Mouse (Mus musculus): ENCODE data around the gene Casp8ap2. TPM values are rescaled to one million over a fixed set of nuclear protein-coding genes. Genes with fewer than 3 reads are reported as not detected.

The Casp8ap2 gene
- 33.2 and 43.4 TPM in 2 replicates for polyA plus RNA-seq (2015; fragmentation: Nextera tagmentation; extraction: Ambion mirVana)

- Histone ChIP-seq H3K27ac (ENCODE audit: low read length) (peak within 1 kb of the TSS; percentile 88), H3K4me2 (ENCODE audit: low read length) (peak within 1 kb of the TSS; percentile 93), H3K27me3 (ENCODE audit: control insufficient read depth, insufficient read depth, low read depth, low read length) (no peaks in the 10 kb centered on the region), H3K9me3 (replicated peaks; ENCODE audit: control insufficient read depth, low read length, poor library complexity, severe bottlenecking) (no peaks in the 10 kb centered on the region), H3K4me1 (ENCODE audit: control insufficient read depth, insufficient read depth, low read length) (peaks cover 11% of the 10 kb centered on the region), H3K9ac (ENCODE audit: low read depth, low read length) (peak within 1 kb of the TSS; percentile 88), H3K36me3 (ENCODE audit: control insufficient read depth, insufficient read depth, low read length) (no peaks in the 10 kb centered on the region; the same call in 1 of the 2 replicates), H3K4me3 (ENCODE audit: low read depth, low read length) (peak within 1 kb of the TSS; percentile 94)
- peak; percentile 99 for ATAC-seq
- under 1% methylated on average over 65 of the region's 67 CpGs for WGBS
Measured at GRCm38 (mm10) chr4:32615034-32615881, at the start of gene Casp8ap2. TSS of gene Casp8ap2 (plus strand) at chr4:32615451.

- no peaks in the 10 kb centered on the region for H3K9me3 ChIP-seq (replicated peaks; ENCODE audit: control insufficient read depth, low read length, poor library complexity, severe bottlenecking)
- WGBS = 55% methylated on average over 4 of the region's 4 CpGs
- no peak overlapping the region for H3K4me3 ChIP-seq (ENCODE audit: low read depth, low read length)
- H3K4me1 ChIP-seq (ENCODE audit: control insufficient read depth, insufficient read depth, low read length) = peaks cover 31% of the 10 kb centered on the region
- H3K36me3 ChIP-seq (ENCODE audit: control insufficient read depth, insufficient read depth, low read length) = no peaks in the 10 kb centered on the region
- no peak for ATAC-seq
- no peak overlapping the region for H3K4me2 ChIP-seq (ENCODE audit: low read length)
- H3K9ac ChIP-seq (ENCODE audit: low read depth, low read length) = no peak overlapping the region
- no peaks in the 10 kb centered on the region for H3K27me3 ChIP-seq (ENCODE audit: control insufficient read depth, insufficient read depth, low read depth, low read length)
- H3K27ac ChIP-seq (ENCODE audit: low read length) = peak overlapping the region; percentile 36; the same call in 1 of the 2 replicates
Measured at GRCm38 (mm10) chr4:32569054-32569453, 46.2 kb upstream of the Casp8ap2 start.

GRCm38 (mm10) chr4:32569995-32570938 is 45.0 kb upstream of the Casp8ap2 start:
- Histone ChIP-seq H3K4me1 (ENCODE audit: control insufficient read depth, insufficient read depth, low read length) (peaks cover 29% of the 10 kb centered on the region), H3K9me3 (replicated peaks; ENCODE audit: control insufficient read depth, low read length, poor library complexity, severe bottlenecking) (no peaks in the 10 kb centered on the region), H3K27me3 (ENCODE audit: control insufficient read depth, insufficient read depth, low read depth, low read length) (no peaks in the 10 kb centered on the region), H3K9ac (ENCODE audit: low read depth, low read length) (peak overlapping the region; percentile 50), H3K4me2 (ENCODE audit: low read length) (peak overlapping the region; percentile 17; the same call in 1 of the 2 replicates), H3K27ac (ENCODE audit: low read length) (peak overlapping the region; percentile 75), H3K36me3 (ENCODE audit: control insufficient read depth, insufficient read depth, low read length) (peaks cover 2% of the 10 kb centered on the region; the same call in 1 of the 2 replicates), H3K4me3 (ENCODE audit: low read depth, low read length) (no peak overlapping the region)
- peak; percentile 86 for ATAC-seq
- WGBS = 28% methylated on average over 17 of the region's 17 CpGs

GRCm38 (mm10) chr4:32570939-32571317 is 44.3 kb upstream of the Casp8ap2 start:
- peak overlapping the region; percentile 50; the same call in 1 of the 2 replicates for H3K9ac ChIP-seq (ENCODE audit: low read depth, low read length)
- ATAC-seq = no peak

GRCm38 (mm10) chr4:32571441-32571840 is 43.8 kb upstream of the Casp8ap2 start:
- peaks cover 29% of the 10 kb centered on the region for H3K4me1 ChIP-seq (ENCODE audit: control insufficient read depth, insufficient read depth, low read length)

More at GRCm38 (mm10) chr4:32570939-32571317, 44.3 kb upstream of the Casp8ap2 start:
- no peak overlapping the region for H3K4me3 ChIP-seq (ENCODE audit: low read depth, low read length)
- H3K36me3 ChIP-seq (ENCODE audit: control insufficient read depth, insufficient read depth, low read length) = peaks cover 3% of the 10 kb centered on the region; the same call in 1 of the 2 replicates
- H3K4me2 ChIP-seq (ENCODE audit: low read length) = no peak overlapping the region
- H3K27ac ChIP-seq (ENCODE audit: low read length) = peak overlapping the region; percentile 75
- no peaks in the 10 kb centered on the region for H3K9me3 ChIP-seq (replicated peaks; ENCODE audit: control insufficient read depth, low read length, poor library complexity, severe bottlenecking)
- H3K4me1 ChIP-seq (ENCODE audit: control insufficient read depth, insufficient read depth, low read length) = peaks cover 29% of the 10 kb centered on the region
- no peaks in the 10 kb centered on the region for H3K27me3 ChIP-seq (ENCODE audit: control insufficient read depth, insufficient read depth, low read depth, low read length)
- WGBS = 54% methylated on average over 8 of the region's 8 CpGs

GRCm38 (mm10) chr4:32572118-32572517 is 43.1 kb upstream of the Casp8ap2 start:
- no peaks in the 10 kb centered on the region for H3K9me3 ChIP-seq (replicated peaks; ENCODE audit: control insufficient read depth, low read length, poor library complexity, severe bottlenecking)
- H3K27me3 ChIP-seq (ENCODE audit: control insufficient read depth, insufficient read depth, low read depth, low read length) = no peaks in the 10 kb centered on the region
- no peak overlapping the region for H3K9ac ChIP-seq (ENCODE audit: low read depth, low read length)
- H3K4me3 ChIP-seq (ENCODE audit: low read depth, low read length) = no peak overlapping the region
- peaks cover 29% of the 10 kb centered on the region for H3K4me1 ChIP-seq (ENCODE audit: control insufficient read depth, insufficient read depth, low read length)
- no peak overlapping the region for H3K27ac ChIP-seq (ENCODE audit: low read length)
- H3K36me3 ChIP-seq (ENCODE audit: control insufficient read depth, insufficient read depth, low read length) = peaks cover 3% of the 10 kb centered on the region; the same call in 1 of the 2 replicates
- no peak overlapping the region for H3K4me2 ChIP-seq (ENCODE audit: low read length)
- peak; percentile 49 for ATAC-seq
- 52% methylated on average over 1 of the region's 1 CpGs for WGBS

More at GRCm38 (mm10) chr4:32571441-32571840, 43.8 kb upstream of the Casp8ap2 start:
- Histone ChIP-seq H3K4me2 (ENCODE audit: low read length) (no peak overlapping the region), H3K36me3 (ENCODE audit: control insufficient read depth, insufficient read depth, low read length) (peaks cover 3% of the 10 kb centered on the region; the same call in 1 of the 2 replicates), H3K27ac (ENCODE audit: low read length) (peak overlapping the region; percentile 75; the same call in 1 of the 2 replicates), H3K9me3 (replicated peaks; ENCODE audit: control insufficient read depth, low read length, poor library complexity, severe bottlenecking) (no peaks in the 10 kb centered on the region), H3K27me3 (ENCODE audit: control insufficient read depth, insufficient read depth, low read depth, low read length) (no peaks in the 10 kb centered on the region), H3K4me3 (ENCODE audit: low read depth, low read length) (no peak overlapping the region), H3K9ac (ENCODE audit: low read depth, low read length) (0 out of 2 replicates have a peak overlapping the region, but pooled peaks have one; percentile 1)
- no peak for ATAC-seq
- WGBS = 69% methylated on average over 3 of the region's 3 CpGs

GRCm38 (mm10) chr4:32573586-32573985 is 41.7 kb upstream of the Casp8ap2 start:
- WGBS = 93% methylated on average over 5 of the region's 5 CpGs
- no peaks in the 10 kb centered on the region for H3K27me3 ChIP-seq (ENCODE audit: control insufficient read depth, insufficient read depth, low read depth, low read length)
- no peak overlapping the region for H3K27ac ChIP-seq (ENCODE audit: low read length)
- no peaks in the 10 kb centered on the region for H3K9me3 ChIP-seq (replicated peaks; ENCODE audit: control insufficient read depth, low read length, poor library complexity, severe bottlenecking)
- H3K4me1 ChIP-seq (ENCODE audit: control insufficient read depth, insufficient read depth, low read length) = peaks cover 29% of the 10 kb centered on the region
- ATAC-seq = no peak
- no peak overlapping the region for H3K4me2 ChIP-seq (ENCODE audit: low read length)
- H3K9ac ChIP-seq (ENCODE audit: low read depth, low read length) = no peak overlapping the region
- peaks cover 3% of the 10 kb centered on the region; the same call in 1 of the 2 replicates for H3K36me3 ChIP-seq (ENCODE audit: control insufficient read depth, insufficient read depth, low read length)
- no peak overlapping the region for H3K4me3 ChIP-seq (ENCODE audit: low read depth, low read length)

GRCm38 (mm10) chr4:32574604-32575003 is 40.6 kb upstream of the Casp8ap2 start:
- peaks cover 19% of the 10 kb centered on the region for H3K4me1 ChIP-seq (ENCODE audit: control insufficient read depth, insufficient read depth, low read length)
- no peak for ATAC-seq
- no peaks in the 10 kb centered on the region for H3K9me3 ChIP-seq (replicated peaks; ENCODE audit: control insufficient read depth, low read length, poor library complexity, severe bottlenecking)
- 85% methylated on average over 1 of the region's 1 CpGs for WGBS
- no peak overlapping the region for H3K4me3 ChIP-seq (ENCODE audit: low read depth, low read length)
- H3K27me3 ChIP-seq (ENCODE audit: control insufficient read depth, insufficient read depth, low read depth, low read length) = no peaks in the 10 kb centered on the region
- H3K36me3 ChIP-seq (ENCODE audit: control insufficient read depth, insufficient read depth, low read length) = peaks cover 3% of the 10 kb centered on the region; the same call in 1 of the 2 replicates
- no peak overlapping the region for H3K4me2 ChIP-seq (ENCODE audit: low read length)
- H3K27ac ChIP-seq (ENCODE audit: low read length) = no peak overlapping the region
- H3K9ac ChIP-seq (ENCODE audit: low read depth, low read length) = no peak overlapping the region

All from midbrain, embryonic 16.5 days (tissue).